Mouse (Mus musculus): ENCODE measurements around the gene Kcnmb4. TPM values are rescaled to one million over a fixed set of nuclear protein-coding genes. Genes with fewer than 3 reads are reported as not detected.

Kcnmb4 gene
- total and polyA plus RNA-seq, 2 experiments from 2014 or later: 21.7 to 67.6 TPM

DNA sequence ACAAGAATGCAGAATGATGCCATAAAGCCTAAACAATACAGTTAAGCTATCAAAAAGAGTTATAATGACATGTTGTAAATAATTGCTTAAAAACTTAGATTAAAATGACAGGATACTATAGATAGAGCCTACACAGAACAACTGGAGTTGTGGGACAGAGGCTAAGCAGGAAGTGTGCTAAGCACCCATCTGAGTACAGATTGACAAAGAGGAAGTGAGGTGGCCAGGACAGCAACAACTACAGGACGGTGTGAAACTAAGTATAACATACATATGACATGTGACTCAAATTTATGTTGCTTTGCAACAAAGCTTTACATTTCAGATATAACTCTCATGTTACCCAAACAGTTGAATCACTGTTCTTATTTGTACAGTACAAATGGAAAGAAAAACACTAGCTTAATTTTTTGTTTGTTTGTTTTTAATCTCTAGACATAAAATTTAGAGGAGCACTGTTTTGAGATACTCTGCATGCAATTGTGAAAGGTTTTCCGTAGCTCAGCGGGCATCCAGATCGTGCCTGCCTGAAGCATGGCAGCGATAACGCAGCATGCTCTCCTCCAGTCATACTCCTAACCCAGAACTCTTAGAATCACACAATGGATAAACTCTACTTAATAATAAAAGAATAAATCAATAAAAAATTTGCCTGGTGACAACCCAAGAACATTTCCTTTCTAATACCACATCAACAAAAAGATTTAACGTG, 31.8 kb upstream of the Kcnmb4 start:
- no peak overlapping the region for H3K27ac ChIP-seq (ENCODE audit: low read depth, low read length)
- H3K36me3 ChIP-seq (ENCODE audit: insufficient read depth, low read length): no peaks in the 10 kb centered on the region
- H3K4me1 ChIP-seq (ENCODE audit: insufficient read depth, low read length): no peaks in the 10 kb centered on the region
- DNase-seq (ENCODE audit: low spot score) (no peak), ATAC-seq (ENCODE audit: low FRiP score) (no peak)
- no peak overlapping the region for H3K4me2 ChIP-seq (ENCODE audit: low read depth, low read length, poor library complexity, severe bottlenecking)
- no peaks in the 10 kb centered on the region for H3K27me3 ChIP-seq (ENCODE audit: insufficient read depth, low read length)
- no peak overlapping the region for H3K9ac ChIP-seq (replicated peaks; ENCODE audit: low read length, poor library complexity, severe bottlenecking)
- no peak for TF ChIP-seq CTCF (IDR thresholded peaks at IDR 0.05)
- H3K4me3 ChIP-seq (ENCODE audit: low read depth, low read length): no peak overlapping the region
- 79% methylated on average over 7 of the region's 7 CpGs for WGBS
- no peaks in the 10 kb centered on the region for H3K9me3 ChIP-seq (ENCODE audit: low read length)

DNA sequence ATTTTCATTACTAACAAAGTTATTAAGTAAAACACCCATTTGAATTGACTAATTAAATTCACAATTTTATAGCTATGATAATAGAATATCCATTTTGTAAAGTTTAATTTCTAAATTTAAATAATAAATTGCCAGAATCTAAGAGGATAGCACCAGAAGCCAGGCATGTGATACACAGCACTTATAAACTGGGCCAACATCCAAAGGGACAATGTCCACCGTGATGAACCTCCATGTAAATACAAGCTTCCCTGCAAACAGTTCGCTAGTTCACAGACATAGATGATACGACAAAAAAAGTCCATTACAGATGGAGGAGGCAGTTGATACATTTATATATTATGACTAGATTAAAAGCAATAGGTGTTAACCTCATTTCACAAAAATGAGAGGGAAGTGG, 19.1 kb upstream of the Kcnmb4 start:
- TF ChIP-seq CTCF (IDR thresholded peaks at IDR 0.05): no peak
- Histone ChIP-seq H3K4me2 (ENCODE audit: low read depth, low read length, poor library complexity, severe bottlenecking) (no peak overlapping the region), H3K4me3 (ENCODE audit: low read depth, low read length) (no peak overlapping the region), H3K27me3 (ENCODE audit: insufficient read depth, low read length) (no peaks in the 10 kb centered on the region), H3K27ac (ENCODE audit: low read depth, low read length) (no peak overlapping the region), H3K9me3 (ENCODE audit: low read length) (no peaks in the 10 kb centered on the region), H3K4me1 (ENCODE audit: insufficient read depth, low read length) (no peaks in the 10 kb centered on the region), H3K9ac (replicated peaks; ENCODE audit: low read length, poor library complexity, severe bottlenecking) (no peak overlapping the region), H3K36me3 (ENCODE audit: insufficient read depth, low read length) (peaks cover 12% of the 10 kb centered on the region)
- ATAC-seq (ENCODE audit: low FRiP score): no peak
- no peak for DNase-seq (ENCODE audit: low spot score)
- 90% methylated on average over 3 of the region's 3 CpGs for WGBS

DNA sequence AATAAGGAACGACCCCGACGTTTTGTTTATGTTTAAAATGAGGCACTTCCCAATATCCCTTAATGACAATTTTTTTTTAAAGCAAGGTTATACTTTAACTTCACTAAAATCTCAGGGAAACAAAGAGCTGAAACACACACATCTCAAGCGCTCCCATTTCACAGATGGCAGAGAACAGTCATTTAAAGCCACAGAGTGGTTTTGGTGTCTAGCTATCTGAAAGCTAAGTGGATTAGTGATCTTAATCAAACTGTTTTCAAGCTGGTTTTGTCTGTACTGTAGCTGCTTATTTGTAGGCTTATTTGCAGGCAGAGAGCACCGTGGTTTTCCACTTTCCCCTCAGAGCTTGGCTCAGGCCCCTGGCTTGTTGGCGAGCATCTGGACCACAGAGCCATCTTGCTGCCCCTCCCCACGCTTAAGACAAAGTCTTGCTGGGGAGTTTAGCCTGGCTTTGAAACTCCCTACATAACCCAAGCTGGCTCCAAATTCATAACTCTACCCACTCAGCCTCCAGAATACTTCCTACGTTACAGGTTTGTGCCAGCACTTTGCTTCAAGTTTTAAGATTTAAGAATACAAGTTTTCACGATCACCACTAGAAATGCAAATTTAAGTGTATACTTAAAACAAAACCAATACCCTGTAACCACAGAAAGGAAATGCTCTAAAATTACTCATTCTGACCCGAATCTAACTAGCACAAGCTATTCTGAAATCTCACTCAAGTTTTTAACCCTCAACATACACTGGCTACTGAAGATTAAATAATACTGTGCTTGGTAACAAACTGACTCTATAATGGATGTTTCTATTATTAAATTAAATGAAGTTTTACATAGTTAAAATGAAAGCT, 13.4 kb upstream of the Kcnmb4 start:
- H3K4me3 ChIP-seq (ENCODE audit: low read depth, low read length): no peak overlapping the region
- H3K27me3 ChIP-seq (ENCODE audit: insufficient read depth, low read length): no peaks in the 10 kb centered on the region
- H3K9ac ChIP-seq (replicated peaks; ENCODE audit: low read length, poor library complexity, severe bottlenecking): no peak overlapping the region
- H3K9me3 ChIP-seq (ENCODE audit: low read length): no peaks in the 10 kb centered on the region
- H3K27ac ChIP-seq (ENCODE audit: low read depth, low read length): no peak overlapping the region
- H3K4me2 ChIP-seq (ENCODE audit: low read depth, low read length, poor library complexity, severe bottlenecking): no peak overlapping the region
- no peaks in the 10 kb centered on the region for H3K4me1 ChIP-seq (ENCODE audit: insufficient read depth, low read length)
- TF ChIP-seq CTCF (IDR thresholded peaks at IDR 0.05): no peak
- peaks cover 9% of the 10 kb centered on the region; the same call in 1 of the 2 replicates for H3K36me3 ChIP-seq (ENCODE audit: insufficient read depth, low read length)
- peak; percentile 25 for DNase-seq (ENCODE audit: low spot score)
- ATAC-seq (ENCODE audit: low FRiP score): no peak
- 82% methylated on average over 10 of the region's 10 CpGs for WGBS

DNA sequence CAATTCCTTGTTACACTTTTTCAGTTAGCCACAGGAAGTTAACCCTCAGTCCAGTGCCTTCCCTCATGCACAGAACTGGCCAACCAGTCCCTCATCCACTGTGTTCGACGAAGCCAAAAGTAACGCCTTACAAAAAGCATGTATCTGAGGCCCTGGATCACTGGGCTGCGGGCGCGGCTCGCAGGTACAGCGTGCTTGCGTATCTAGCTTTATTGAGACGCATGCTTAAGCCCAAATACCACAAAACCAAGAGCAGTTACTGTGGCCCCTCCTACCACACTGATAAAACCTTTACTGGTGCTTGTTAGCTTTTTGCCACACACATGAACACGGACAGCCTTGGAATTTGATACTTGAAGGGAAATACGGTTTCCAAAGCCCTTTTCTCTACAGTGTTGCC, 8.2 kb upstream of the Kcnmb4 start:
- H3K27me3 ChIP-seq (ENCODE audit: insufficient read depth, low read length): no peaks in the 10 kb centered on the region
- ATAC-seq (ENCODE audit: low FRiP score) (no peak), DNase-seq (ENCODE audit: low spot score) (no peak)
- H3K9me3 ChIP-seq (ENCODE audit: low read length): no peaks in the 10 kb centered on the region
- no peak overlapping the region for H3K4me3 ChIP-seq (ENCODE audit: low read depth, low read length)
- WGBS: 93% methylated on average over 12 of the region's 12 CpGs
- no peak overlapping the region for H3K9ac ChIP-seq (replicated peaks; ENCODE audit: low read length, poor library complexity, severe bottlenecking)
- H3K27ac ChIP-seq (ENCODE audit: low read depth, low read length): no peak overlapping the region
- no peaks in the 10 kb centered on the region for H3K4me1 ChIP-seq (ENCODE audit: insufficient read depth, low read length)
- TF ChIP-seq CTCF (IDR thresholded peaks at IDR 0.05): no peak
- H3K36me3 ChIP-seq (ENCODE audit: insufficient read depth, low read length): peaks cover 6% of the 10 kb centered on the region; the same call in 1 of the 2 replicates
- no peak overlapping the region for H3K4me2 ChIP-seq (ENCODE audit: low read depth, low read length, poor library complexity, severe bottlenecking)

DNA sequence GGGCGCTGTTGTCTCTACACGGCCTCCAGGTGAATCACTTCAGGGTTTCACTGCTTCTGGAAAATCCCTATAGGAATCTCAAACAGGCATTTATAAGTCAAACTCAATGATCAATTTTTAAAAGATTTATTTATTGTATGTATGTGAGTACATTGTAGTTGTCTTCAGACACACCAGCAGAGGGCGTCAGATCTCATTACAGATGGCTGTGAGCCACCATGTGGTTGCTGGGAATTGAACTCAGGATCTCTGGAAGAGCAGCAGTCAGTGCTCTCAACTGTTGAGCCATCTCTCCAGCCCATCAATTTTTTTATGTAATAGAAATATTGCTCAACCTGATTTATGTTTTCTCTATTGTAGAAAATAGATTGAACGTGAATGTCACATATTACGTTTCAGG, 7.3 kb upstream of the Kcnmb4 start:
- no peak for ATAC-seq (ENCODE audit: low FRiP score)

DNA sequence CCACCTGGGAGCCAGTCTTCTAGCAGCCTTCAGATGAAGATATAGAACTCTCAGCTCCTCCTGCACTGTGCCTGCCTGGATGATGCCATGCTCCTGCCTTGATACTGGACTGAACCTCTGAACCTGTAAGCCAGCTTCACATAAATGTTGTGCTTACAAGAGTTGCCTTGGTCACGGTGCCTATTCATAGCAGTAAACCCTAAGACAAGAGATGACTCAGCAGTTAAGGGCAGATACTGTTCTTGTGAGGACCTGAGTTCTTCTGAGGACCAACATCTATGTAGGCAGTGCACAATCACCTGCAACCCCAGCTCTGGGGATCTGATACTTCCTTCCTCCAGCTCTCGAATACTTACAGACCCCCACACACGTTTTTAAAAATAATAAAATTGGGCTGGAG, 2.9 kb upstream of the Kcnmb4 start:
- H3K27me3 ChIP-seq (ENCODE audit: insufficient read depth, low read length): no peaks in the 10 kb centered on the region
- H3K36me3 ChIP-seq (ENCODE audit: insufficient read depth, low read length): no peaks in the 10 kb centered on the region
- no peak for TF ChIP-seq CTCF (IDR thresholded peaks at IDR 0.05)
- H3K4me1 ChIP-seq (ENCODE audit: insufficient read depth, low read length): no peaks in the 10 kb centered on the region
- no peak overlapping the region for H3K27ac ChIP-seq (ENCODE audit: low read depth, low read length)
- no peak overlapping the region for H3K9ac ChIP-seq (replicated peaks; ENCODE audit: low read length, poor library complexity, severe bottlenecking)
- H3K4me2 ChIP-seq (ENCODE audit: low read depth, low read length, poor library complexity, severe bottlenecking): no peak overlapping the region
- H3K9me3 ChIP-seq (ENCODE audit: low read length): no peaks in the 10 kb centered on the region
- 94% methylated on average over 3 of the region's 3 CpGs for WGBS
- ATAC-seq (ENCODE audit: low FRiP score) (no peak), DNase-seq (ENCODE audit: low spot score) (no peak)
- no peak overlapping the region for H3K4me3 ChIP-seq (ENCODE audit: low read depth, low read length)

More for the DNA sequence above, 7.3 kb upstream of the Kcnmb4 start:
- no peak overlapping the region for H3K4me2 ChIP-seq (ENCODE audit: low read depth, low read length, poor library complexity, severe bottlenecking)
- H3K27me3 ChIP-seq (ENCODE audit: insufficient read depth, low read length): no peaks in the 10 kb centered on the region
- DNase-seq (ENCODE audit: low spot score): no peak
- H3K4me3 ChIP-seq (ENCODE audit: low read depth, low read length): no peak overlapping the region
- no peaks in the 10 kb centered on the region for H3K4me1 ChIP-seq (ENCODE audit: insufficient read depth, low read length)
- H3K36me3 ChIP-seq (ENCODE audit: insufficient read depth, low read length): peaks cover 6% of the 10 kb centered on the region; the same call in 1 of the 2 replicates
- H3K27ac ChIP-seq (ENCODE audit: low read depth, low read length): no peak overlapping the region
- WGBS: 91% methylated on average over 5 of the region's 5 CpGs
- H3K9me3 ChIP-seq (ENCODE audit: low read length): no peaks in the 10 kb centered on the region
- TF ChIP-seq CTCF (IDR thresholded peaks at IDR 0.05): peak; percentile 44
- no peak overlapping the region for H3K9ac ChIP-seq (replicated peaks; ENCODE audit: low read length, poor library complexity, severe bottlenecking)
